Mouse (Mus musculus): ENCODE results near the gene Myo1e. TPM values are rescaled to one million over a fixed set of nuclear protein-coding genes. Genes with fewer than 3 reads are reported as not detected.

Gene Myo1e
- total RNA-seq, 2 experiments from 2014 or later, result 14.1 to 14.7 TPM

- Histone ChIP-seq H3K4me3 (no peak overlapping the region), H3K27ac (no peak overlapping the region)
- intact Hi-C loops (cut with DNase I), result no loop called here
- DNase-seq (ENCODE audit: extremely low spot score in 1 of 2, low spot score in 2 of 2), result no peak
- no peak for TF ChIP-seq CTCF (IDR thresholded peaks at IDR 0.05)
Observed at GRCm38 (mm10) chr9:70351570-70352277, 144.6 kb downstream of the Myo1e start.

- TF ChIP-seq CTCF (IDR thresholded peaks at IDR 0.05), result no peak
- intact Hi-C loops (cut with DNase I), result no loop called here
- DNase-seq (ENCODE audit: extremely low spot score in 1 of 2, low spot score in 2 of 2), result no peak
- no peak overlapping the region for H3K4me3 ChIP-seq
- no peak overlapping the region for H3K27ac ChIP-seq
Observed at GRCm38 (mm10) chr9:70356254-70356653, 149.1 kb downstream of the Myo1e start.

- DNase-seq (ENCODE audit: extremely low spot score in 1 of 2, low spot score in 2 of 2), result no peak
- Histone ChIP-seq H3K27ac (peak overlapping the region; percentile 67; the same call in 1 of the 2 replicates), H3K4me3 (no peak overlapping the region)
- intact Hi-C loops (cut with DNase I), result loop anchor here (1.0 to 10.0 kb wide), 2 partner anchors 21 to 155 kb away; partner anchors contain the start of gene Myo1e
- no peak; the same call in 1 of the 2 replicates for TF ChIP-seq CTCF (IDR thresholded peaks at IDR 0.05)
Observed at GRCm38 (mm10) chr9:70359402-70360131, 152.4 kb downstream of the Myo1e start.

- no peak for TF ChIP-seq CTCF (IDR thresholded peaks at IDR 0.05)
- intact Hi-C loops (cut with DNase I), result loop anchor here (1.0 to 10.0 kb wide), 3 partner anchors 26 to 160 kb away; partner anchors contain the start of gene Myo1e
- Histone ChIP-seq H3K27ac (peak overlapping the region; percentile 77), H3K4me3 (no peak overlapping the region)
- DNase-seq (ENCODE audit: extremely low spot score in 1 of 2, low spot score in 2 of 2), result peak in 1 of 2 experiments; percentile 29
Observed at GRCm38 (mm10) chr9:70364741-70365140, 157.6 kb downstream of the Myo1e start.

- no peak overlapping the region for H3K4me3 ChIP-seq
- DNase-seq (ENCODE audit: extremely low spot score in 1 of 2, low spot score in 2 of 2), result no peak
- intact Hi-C loops (cut with DNase I), result loop anchor here (1.0 to 10.0 kb wide), 5 partner anchors 28 to 223 kb away; partner anchors contain the start of genes Fam81a and Myo1e
- H3K27ac ChIP-seq, result peak overlapping the region; percentile 77
- TF ChIP-seq CTCF (IDR thresholded peaks at IDR 0.05), result no peak
Observed at GRCm38 (mm10) chr9:70365915-70366314, 158.8 kb downstream of the Myo1e start.

GRCm38 (mm10) chr9:70366898-70367297 lies 159.7 kb downstream of the Myo1e start:
- no peak for TF ChIP-seq CTCF (IDR thresholded peaks at IDR 0.05)
- peak overlapping the region; percentile 77 for H3K27ac ChIP-seq
- DNase-seq (ENCODE audit: extremely low spot score in 1 of 2, low spot score in 2 of 2), result peak; percentile 14 to 22
- no peak overlapping the region for H3K4me3 ChIP-seq
- intact Hi-C loops (cut with DNase I), result loop anchor here (2.0 to 10.0 kb wide), 4 partner anchors 52 to 224 kb away; partner anchors contain the start of genes Fam81a and Myo1e

- Histone ChIP-seq H3K4me3 (no peak overlapping the region), H3K27ac (no peak overlapping the region)
- no peak for TF ChIP-seq CTCF (IDR thresholded peaks at IDR 0.05)
- intact Hi-C loops (cut with DNase I), result no loop called here
- DNase-seq (ENCODE audit: extremely low spot score in 1 of 2, low spot score in 2 of 2), result no peak
Observed at GRCm38 (mm10) chr9:70371638-70372037, 164.5 kb downstream of the Myo1e start.

- Histone ChIP-seq H3K27ac (no peak overlapping the region), H3K4me3 (no peak overlapping the region)
- intact Hi-C loops (cut with DNase I), result no loop called here
- no peak for TF ChIP-seq CTCF (IDR thresholded peaks at IDR 0.05)
- DNase-seq (ENCODE audit: extremely low spot score in 1 of 2, low spot score in 2 of 2), result no peak
Observed at GRCm38 (mm10) chr9:70379502-70380467, 172.6 kb downstream of the Myo1e start.

GRCm38 (mm10) chr9:70382091-70382490 lies 174.9 kb downstream of the Myo1e start:
- TF ChIP-seq CTCF (IDR thresholded peaks at IDR 0.05), result no peak
- no peak overlapping the region for H3K4me3 ChIP-seq
- no peak for DNase-seq (ENCODE audit: extremely low spot score in 1 of 2, low spot score in 2 of 2)
- H3K27ac ChIP-seq, result no peak overlapping the region
- intact Hi-C loops (cut with DNase I), result no loop called here

- H3K4me3 ChIP-seq, result no peak overlapping the region
- TF ChIP-seq CTCF (IDR thresholded peaks at IDR 0.05), result no peak
- intact Hi-C loops (cut with DNase I), result no loop called here
- no peak overlapping the region for H3K27ac ChIP-seq
- DNase-seq (ENCODE audit: extremely low spot score in 1 of 2, low spot score in 2 of 2), result no peak
Observed at GRCm38 (mm10) chr9:70383750-70384149, 176.6 kb downstream of the Myo1e start.

- DNase-seq (ENCODE audit: extremely low spot score in 1 of 2, low spot score in 2 of 2), result no peak
- no peak overlapping the region for H3K27ac ChIP-seq
- intact Hi-C loops (cut with DNase I), result no loop called here
- TF ChIP-seq CTCF (IDR thresholded peaks at IDR 0.05), result no peak
- no peak overlapping the region for H3K4me3 ChIP-seq
Observed at GRCm38 (mm10) chr9:70384494-70384893, 177.3 kb downstream of the Myo1e start.
